Mouse (Mus musculus) lung, postnatal 4 days (tissue): Measurements from ENCODE around the gene Cnga4.
"Not testable (repeated sequence)": the region's sequence is repeated elsewhere in the genome, so short reads cannot be mapped to it uniquely, and the experiment has no call there.

Experiments
- DNase-seq, 2 experiments: peaks; one replicate each; pipeline ENCODE4 v3.0.0; 2021

Cnga4 gene

DNA sequence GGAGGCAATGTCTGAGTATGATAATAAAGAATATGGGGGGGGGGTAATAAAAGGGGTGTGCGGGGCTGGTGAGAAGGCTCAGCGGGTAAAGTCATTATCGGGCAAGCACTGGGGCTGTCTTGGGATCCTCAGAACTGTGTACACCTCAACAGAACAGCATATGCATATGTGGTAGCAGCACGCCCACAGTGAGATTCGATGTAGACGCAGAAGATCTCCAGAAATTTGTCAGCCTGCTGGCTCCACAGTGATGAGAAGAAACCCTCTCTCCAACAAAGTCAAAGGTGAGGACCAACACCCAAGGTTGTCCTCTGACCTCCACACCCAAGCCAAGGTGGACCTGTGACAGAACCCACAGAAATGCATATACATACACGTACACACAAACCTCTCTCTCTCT, 12.2 kb downstream of the Cnga4 start:
- no peak for DNase-seq

DNA sequence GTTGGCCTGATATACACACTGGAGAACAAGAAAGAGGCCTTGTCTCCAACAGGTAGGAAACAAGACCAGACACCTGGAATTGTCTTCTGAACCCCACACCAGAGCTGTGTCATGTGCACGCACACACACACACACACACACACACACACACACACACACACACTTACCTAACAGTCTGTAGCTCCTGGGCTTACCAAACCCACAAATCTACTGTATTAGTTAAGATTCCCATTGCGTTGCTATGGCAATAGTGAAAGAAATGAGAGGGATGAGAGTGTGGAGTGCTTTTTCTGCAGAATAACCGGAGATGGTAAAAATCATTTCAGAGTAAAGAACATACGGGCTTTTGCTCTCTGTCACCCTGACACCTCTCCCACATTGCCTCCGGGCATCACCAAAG, 13.7 kb downstream of the Cnga4 start:
- no peak for DNase-seq

DNA sequence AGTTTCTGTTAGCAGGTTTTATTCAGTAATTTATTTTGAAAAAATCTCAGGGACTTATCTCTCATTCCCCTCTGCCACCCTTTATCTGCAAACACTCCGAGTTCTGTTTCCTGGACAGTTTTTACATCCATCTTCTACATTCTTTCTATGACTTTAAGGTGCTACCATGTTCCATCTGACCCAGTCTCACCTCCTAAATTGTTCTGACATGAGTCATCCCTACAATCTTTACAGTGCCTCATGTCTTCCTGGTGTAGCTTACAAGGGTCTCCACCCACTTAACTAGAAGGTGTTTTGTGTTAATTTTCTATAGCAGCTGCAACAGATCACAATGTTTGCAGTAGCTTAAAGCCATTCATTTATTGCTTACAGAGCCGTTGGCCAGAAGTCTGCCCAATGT, 16.5 kb downstream of the Cnga4 start:
- DNase-seq, result no peak

DNA sequence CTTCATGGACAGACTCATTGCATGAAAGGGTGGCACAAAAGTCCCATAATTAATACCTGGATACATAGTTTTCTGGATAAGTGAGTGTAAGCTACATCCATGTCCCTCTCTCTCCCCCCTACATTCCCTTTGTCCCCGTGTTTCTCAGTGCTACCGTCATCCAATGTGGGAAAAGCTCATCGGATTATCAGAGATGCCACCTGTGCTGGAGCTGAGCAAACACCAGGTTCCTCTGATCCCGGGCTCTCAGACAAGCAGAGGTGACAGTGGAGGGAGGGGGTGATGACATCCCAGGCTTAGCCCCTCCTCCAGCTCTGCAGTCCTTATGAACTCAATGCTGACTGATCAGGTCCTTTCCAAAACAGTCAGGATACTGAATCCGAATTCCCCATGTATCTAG, 20.0 kb downstream of the Cnga4 start:
- no peak for DNase-seq

DNA sequence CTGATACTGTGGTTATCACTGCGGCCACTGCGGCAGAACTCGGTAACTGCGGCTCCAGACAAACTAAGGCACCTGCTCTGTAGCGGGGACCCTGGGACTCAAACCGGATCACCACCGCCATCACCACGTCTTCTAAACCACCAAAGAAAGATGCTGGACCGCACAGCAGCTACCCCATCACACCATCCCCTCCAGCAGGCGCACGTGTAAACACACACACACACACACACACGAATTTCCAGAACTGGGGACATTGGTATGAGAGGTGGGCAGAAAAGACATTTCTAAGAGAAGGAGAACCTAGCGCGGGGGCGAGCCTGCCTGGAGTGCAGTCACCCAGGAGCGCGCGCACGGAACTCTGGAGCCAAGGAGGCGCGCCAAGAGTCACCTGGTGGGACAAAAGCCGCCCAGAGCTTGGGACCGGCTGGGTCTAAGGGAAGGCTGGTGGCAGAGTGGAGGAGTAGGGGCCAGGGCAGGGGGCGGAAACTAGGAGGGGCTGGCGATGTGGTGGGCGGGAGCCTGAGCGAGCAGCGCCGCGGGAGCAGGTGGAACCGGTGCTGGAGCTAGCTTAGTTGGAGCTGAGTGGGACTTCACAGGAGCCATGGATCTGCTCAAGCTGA, 21.2 kb downstream of the Cnga4 start, which contains the start of gene Cckbr:
TSS of gene Cckbr (plus strand) at position 308 of the 620 bp plus-strand sequence.
- DNase-seq, result no peak

DNA sequence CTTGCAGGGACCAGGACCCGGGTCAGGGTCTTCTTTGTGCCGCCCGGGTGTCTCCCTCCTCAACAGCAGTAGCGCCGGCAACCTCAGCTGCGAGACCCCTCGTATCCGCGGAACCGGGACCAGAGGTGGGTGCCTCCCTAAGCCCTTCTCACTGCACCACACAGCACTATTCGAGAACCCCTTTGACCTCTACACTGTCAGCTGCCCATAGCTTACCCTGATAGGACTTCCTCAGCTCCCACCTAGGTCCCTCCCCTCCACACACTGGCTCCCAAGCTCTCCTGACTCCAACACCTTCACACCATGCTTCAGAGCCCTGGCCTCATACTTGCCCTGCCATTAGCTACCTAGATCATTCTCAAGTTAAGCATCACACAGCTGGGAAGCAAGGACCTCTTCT, 21.7 kb downstream of the Cnga4 start:
- DNase-seq, result no peak

DNA sequence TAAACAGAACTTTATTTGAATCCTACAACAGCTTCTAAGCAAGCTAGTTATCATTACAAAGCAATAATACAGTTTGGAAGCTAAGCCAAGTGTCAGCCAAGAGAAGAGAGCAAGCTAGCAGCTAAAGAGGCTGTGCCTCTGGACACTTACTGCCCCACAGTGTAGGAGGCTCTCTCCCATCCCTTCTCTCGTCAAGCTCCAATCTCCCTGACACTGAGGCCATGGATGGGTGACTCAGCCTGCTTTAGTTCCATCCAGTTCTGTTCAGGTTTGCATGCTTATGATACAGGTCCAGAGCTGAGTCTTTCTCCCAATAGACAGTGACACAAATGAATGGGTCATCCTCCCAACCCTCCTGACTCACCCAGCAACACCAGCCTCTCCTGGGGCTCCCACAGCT, 27.7 kb downstream of the Cnga4 start:
- no peak for DNase-seq

DNA sequence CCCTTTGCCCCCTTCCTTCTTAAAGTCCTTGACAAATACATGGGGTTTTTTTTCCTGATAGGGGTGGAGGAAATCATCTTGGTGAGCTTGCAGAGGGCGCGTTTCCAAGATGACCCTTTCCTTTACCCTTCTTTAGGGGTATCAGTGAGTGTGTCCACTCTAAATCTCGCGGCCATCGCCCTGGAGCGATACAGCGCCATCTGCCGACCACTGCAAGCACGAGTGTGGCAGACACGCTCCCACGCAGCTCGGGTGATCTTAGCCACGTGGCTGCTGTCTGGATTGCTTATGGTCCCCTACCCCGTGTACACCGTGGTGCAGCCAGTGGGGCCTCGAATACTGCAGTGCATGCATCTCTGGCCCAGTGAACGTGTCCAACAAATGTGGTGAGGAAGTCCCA, 29.5 kb downstream of the Cnga4 start:
- DNase-seq, result no peak

DNA sequence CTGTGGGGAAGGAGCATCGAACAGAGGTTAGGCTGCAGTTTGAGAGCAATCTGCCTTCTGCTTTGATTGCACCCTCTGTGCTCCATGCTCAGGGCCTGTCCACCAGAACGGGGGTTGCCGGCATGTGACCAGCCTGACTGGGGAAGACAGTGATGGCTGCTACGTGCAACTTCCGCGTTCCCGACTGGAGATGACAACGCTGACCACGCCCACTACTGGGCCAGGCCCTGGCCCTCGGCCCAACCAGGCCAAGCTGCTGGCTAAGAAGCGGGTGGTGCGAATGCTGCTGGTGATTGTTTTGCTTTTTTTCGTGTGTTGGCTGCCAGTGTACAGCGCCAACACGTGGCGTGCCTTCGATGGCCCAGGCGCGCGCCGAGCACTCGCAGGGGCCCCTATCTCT, 30.4 kb downstream of the Cnga4 start:
- peak; percentile 17 to 55 for DNase-seq

DNA sequence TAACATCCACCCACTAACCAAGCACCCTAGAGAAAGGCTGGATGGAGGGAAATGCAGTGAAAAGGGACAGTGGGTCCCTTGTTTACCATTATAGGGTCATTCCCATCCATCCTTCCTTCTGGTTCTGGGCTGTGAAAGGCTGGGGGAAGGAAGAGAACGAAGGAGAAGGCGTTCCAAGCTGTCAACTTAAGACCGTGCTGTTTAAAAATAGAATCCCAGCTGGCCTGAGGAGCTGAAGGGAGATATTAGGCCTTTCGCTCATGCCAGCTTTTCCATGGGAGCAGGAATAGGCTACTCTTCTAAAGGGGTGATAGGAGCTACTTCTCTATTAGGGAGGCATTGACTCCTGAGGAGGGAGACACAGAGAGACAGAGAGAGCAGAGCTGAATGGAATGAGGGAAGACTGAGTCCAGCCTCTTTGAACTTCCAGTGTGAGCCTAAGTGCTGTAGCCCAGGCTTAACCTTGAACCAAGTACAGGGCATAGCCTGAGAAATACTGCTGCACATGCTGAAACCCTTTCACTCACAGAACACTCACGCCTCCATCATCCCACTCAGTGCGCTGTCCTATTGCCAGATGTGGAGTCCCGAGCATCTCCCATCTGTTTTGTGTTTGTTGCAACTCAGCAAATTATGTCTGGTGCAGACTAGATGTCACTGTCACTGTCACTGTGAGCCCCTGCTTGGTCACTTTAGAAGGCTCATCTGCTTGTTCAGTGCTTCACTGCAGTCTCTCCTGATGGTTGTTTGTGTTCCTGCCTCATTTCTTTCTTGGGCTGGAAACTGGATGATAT, 33.8 kb downstream of the Cnga4 start:
- DNase-seq, result peak in 1 of 2 experiments; percentile 31

DNA sequence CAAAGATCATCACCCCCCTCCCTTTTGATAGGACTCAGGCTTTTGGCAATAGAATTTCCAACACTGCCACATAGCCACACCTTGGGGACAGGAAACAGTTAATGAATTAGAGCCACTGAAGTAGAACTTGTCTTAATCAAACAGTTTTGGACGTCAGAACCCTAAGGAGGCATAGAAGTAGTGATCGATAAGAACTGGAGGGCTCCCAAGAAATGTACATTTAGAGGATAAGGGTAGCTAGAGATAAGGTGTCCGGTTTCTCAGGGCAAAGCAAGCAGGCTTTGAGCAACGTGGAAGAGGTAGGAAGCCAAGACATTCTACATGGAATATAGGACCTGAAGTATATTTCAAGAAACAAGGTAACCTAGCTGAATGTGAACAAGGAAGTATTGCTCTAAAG, 37.1 kb downstream of the Cnga4 start:
- no peak for DNase-seq

DNA sequence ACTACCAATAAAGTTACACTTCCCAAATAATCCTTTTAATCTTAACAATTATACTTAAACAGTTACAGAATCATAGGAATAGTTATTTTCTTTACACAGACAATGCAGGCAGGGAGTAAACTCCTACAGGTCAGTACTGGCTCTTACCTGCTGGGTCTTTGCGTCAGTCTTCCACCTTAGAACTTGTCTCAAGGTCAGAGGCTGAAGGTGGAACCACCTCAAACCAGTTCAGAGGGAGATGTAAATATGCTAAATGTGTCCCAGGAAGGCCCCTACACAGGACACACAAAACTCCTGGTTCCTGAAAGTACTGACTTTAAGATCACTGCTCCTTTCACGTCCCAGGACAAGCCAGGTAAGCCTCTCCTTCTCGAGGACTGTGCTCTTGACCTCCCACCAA, 40.7 kb downstream of the Cnga4 start:
- no peak for DNase-seq

DNA sequence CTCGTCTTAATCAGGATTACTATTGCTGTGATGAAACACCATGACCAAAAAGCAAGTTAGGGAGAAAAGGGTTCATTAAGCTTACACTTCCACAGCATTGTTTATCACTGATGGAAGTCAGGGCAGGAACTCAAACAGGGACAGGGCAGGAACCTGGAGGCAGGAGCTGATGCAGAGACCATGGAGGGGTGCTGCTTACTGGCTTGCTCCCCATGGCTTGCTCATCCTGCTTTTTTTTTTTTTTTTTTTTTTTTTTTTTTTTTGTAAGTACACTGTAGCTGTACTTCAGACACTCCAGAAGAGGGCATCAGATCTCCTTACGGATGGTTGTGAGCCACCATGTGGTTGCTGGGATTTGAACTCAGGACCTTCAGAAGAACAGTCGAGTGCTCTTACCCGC, 49.0 kb downstream of the Cnga4 start:
- DNase-seq, result not testable (repeated sequence)
